Mouse (Mus musculus) erythroblast, embryonic 14.5 days (primary cell): Measurements from ENCODE around the gene Shroom2. TPM values are rescaled to one million over a fixed set of nuclear protein-coding genes. Genes with fewer than 3 reads are reported as not detected.

Source experiments
- H3K27me3 ChIP-seq: 2 replicates; pipeline ENCODE4 v1.6.1; 2012; ENCODE audit warnings: inconsistent platforms; ENCODE audit not compliant: control insufficient read depth
- H3K36me3 ChIP-seq: 2 replicates; pipeline ENCODE4 v1.6.1; 2012; ENCODE audit warnings: mild to moderate bottlenecking, inconsistent platforms; ENCODE audit not compliant: control insufficient read depth
- H3K4me1 ChIP-seq: 2 replicates; pipeline ENCODE4 v1.6.1; 2012; ENCODE audit warnings: inconsistent platforms; ENCODE audit not compliant: control insufficient read depth
- H3K4me3 ChIP-seq: replicated peaks from 2 replicates; pipeline ENCODE3; 2012; ENCODE audit warnings: moderate library complexity, mild to moderate bottlenecking, inconsistent platforms
- H3K9me3 ChIP-seq: 2 replicates; pipeline ENCODE4 v1.6.1; 2012; ENCODE audit warnings: low read length, inconsistent platforms, mixed read lengths; ENCODE audit not compliant: control insufficient read depth
- GATA1 ChIP-seq: IDR thresholded peaks from 2 replicates; pipeline ENCODE4 v1.6.1; 2012; ENCODE audit warnings: low read length, inconsistent platforms, mixed read lengths
- TAL1 ChIP-seq: IDR thresholded peaks from 3 replicates; pipeline ENCODE4 v1.6.1; 2012; ENCODE audit warnings: low read length, inconsistent platforms, mixed read lengths
- polyA plus RNA-seq: library from polyadenylated mRNA; stranded (reverse); fragments of >175 nt; gene quantifications from 2 replicates; pipeline ENCODE4 v1.2.3, GENCODE M21; 2012

Shroom2 gene
- polyA plus RNA-seq, 1 experiment, result not detected

DNA sequence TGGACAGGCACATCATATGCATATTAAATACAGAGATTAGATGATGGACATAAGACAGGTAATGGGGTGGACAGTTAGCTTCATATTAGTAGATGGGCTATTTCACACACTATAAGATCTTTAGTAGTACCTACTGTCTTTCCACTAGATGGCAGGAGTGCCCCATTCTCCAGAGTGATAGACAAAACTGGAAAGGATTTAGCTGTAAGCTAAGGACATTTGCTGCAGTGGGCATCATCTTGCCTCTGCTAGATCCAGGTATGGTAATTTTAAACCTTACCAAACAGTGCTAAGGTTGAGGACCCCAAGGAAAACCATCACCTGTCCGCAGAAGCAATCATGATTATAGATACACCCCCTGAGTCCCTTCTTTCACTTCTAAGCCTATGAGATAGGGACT is 150.8 kb downstream of the Shroom2 start:
- Histone ChIP-seq H3K4me3 (no peak overlapping the region), H3K27me3 (no peaks in the 10 kb centered on the region), H3K9me3 (no peaks in the 10 kb centered on the region), H3K36me3 (no peaks in the 10 kb centered on the region), H3K4me1 (no peaks in the 10 kb centered on the region)
- no peak for TF ChIP-seq GATA1
- no peak for TF ChIP-seq TAL1

DNA sequence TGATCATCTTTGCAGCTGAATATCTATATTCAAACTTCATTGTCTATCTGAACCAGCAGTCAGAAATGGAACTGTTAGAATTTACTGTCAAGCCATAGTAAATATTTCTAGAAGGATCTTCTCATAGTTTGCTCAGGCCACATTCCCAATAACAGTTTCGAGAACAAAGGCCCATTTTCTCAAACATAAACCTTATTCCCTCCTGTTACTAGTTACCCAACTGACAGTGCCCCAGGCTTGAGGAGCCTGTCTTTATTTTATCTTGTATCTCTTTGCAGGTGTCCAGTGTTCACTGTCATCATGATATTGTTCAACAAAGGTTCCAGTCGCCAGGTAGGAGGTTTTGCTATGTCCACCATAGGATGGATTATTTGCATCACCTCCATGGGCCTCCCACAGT is 206.2 kb downstream of the Shroom2 start, which contains the start of gene Cldn34a:
Gene Cldn34a (plus strand): TSS at position 301 of the 400 bp plus-strand sequence.
- no peaks in the 10 kb centered on the region for H3K4me1 ChIP-seq
- H3K36me3 ChIP-seq, result no peaks in the 10 kb centered on the region
- TF ChIP-seq GATA1 (no peak), TAL1 (no peak)
- no peak within 1 kb of the TSS for H3K4me3 ChIP-seq
- H3K9me3 ChIP-seq, result no peaks in the 10 kb centered on the region
- no peaks in the 10 kb centered on the region; the same call in 1 of the 2 replicates for H3K27me3 ChIP-seq

Other genes starting within 250 kb of the Shroom2 start
- not detected in 2 replicates for gene Cldn34a, start 206.1 kb downstream of the Shroom2 start, polyA plus RNA-seq
- gene Gpr143, start 12.5 kb upstream of the Shroom2 start, polyA plus RNA-seq, result not detected in 2 replicates
- 0.02 TPM in 1 of 2 replicates, not detected in the other for gene Usp51, start 237.0 kb upstream of the Shroom2 start, polyA plus RNA-seq